Mouse (Mus musculus) retina, postnatal 1 day (tissue): ENCODE results near the gene Sox14.

ENCODE experiments used
- DNase-seq: peaks from one replicate; pipeline ENCODE4 v3.0.0-alpha.2; 2012

The Sox14 gene

DNA sequence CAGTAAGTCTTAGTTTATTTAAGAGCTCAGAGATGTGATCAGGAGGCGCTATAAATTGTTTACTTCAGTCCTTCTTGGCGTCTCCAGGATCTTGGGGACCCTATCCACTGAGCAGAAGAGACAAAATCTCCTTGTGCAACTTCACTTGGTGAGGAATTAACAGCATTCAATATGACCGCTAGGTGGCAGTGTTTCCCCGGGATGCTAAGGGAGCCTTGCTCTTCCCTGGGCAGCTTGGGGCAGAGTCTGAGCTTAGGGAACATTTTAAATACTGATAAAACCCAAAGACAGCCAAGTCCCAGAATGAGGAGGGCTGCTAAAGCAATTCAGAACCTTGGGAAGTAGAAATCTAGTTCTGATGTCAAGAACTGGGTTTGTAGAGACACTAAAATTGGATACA is 29.1 kb downstream of the Sox14 start:
- DNase-seq = peak; percentile 88

DNA sequence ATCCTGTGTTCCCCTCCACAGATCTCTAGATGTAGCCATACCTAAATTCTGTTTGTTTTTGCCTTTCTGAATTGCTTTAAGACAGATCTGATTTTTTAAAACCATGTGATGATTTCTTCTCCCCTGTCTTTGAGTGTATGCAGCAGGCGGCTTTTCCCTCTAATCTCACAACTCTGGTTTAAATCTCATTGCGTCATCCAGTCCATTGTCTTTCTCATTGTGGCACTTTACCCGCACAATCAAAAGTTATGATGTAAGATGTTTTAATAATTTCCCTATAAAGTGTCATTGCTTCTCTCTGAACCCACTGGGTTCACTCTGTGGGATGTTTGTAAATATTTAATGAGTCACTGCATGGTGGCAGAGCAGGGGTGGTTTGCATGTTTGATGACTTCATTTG is 36.6 kb downstream of the Sox14 start:
- no peak for DNase-seq

DNA sequence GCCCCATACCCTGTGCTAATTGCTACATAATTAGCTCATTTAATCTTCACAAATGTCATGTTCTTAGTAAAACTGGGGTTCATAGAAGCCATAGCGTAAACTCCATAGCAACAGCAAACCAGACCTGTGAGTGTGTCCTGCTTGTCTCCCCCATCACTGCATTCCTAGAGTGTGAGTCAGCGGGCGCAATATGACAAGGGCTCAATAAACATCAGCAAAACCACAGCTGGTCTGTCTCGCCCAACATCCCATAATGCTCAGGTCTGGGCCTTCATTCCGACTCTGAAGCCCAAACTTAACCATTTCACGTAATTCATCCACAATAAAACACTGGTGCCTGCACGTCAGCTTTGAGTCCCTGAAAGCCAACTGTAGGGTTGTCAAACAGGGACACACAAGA is 37.1 kb downstream of the Sox14 start:
- DNase-seq = peak; percentile 45

DNA sequence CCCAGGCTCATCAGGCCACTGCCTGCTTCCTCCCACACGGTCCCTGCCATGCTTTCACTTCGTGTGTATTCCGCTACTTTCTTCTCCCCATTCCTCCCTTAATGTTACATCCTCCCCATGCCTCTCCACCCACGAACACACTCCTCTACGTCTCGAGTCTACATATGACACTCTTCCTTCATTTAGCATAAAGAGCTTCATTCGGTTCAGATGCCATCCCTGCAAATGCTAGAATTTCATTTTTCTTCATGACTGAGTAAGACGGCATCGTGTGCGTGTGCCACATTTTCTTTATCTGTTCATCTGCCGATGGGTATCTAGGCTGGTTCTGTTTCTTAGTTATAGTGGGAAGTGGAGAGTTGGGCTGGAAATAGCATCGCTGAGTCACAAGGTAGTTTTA is 39.3 kb downstream of the Sox14 start:
- no peak for DNase-seq

DNA sequence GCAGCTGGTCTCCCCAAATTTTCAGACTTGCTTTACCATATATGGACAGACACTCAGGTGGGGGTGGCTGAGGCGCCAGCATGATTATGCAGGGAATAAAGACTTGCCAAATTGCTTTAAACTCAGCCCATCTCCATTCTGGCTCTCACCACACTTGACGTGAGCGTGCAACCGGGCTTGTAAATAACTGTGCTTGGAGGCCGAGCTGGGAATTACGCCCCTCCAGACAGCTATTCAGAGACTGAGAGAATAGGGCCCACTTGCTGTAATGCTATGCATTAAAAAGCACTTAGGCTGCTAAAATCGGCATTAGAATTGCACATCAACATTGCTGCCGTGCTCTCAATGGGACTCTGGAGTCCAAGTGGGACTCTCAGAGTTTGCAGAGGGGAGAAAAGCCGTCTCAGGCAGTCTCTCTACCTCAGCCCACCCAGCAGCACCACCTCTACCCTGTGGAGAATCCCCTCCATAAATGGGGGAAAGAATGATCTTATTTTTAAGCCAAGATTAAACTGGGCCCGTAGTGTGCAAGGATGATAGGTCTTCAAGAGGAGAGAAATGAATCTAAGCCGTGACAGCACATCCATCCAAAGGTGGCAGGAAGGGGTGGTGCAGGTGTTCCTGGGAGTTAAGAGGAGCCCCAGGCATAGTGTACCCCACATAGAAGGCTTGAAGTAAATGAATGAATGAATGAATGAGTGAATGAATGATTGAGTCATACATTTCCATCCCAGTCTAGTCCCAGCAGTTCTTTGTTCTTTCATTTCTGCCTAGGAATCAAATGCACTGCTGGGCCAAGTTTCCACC is 40.1 kb downstream of the Sox14 start:
- DNase-seq = no peak
